Mouse (Mus musculus): ENCODE data around the gene Dusp28. TPM values are rescaled to one million over a fixed set of nuclear protein-coding genes. Genes with fewer than 3 reads are reported as not detected.

Dusp28 gene
- total and polyA plus RNA-seq, 3 experiments = 11.9 to 12.0 TPM; not detected in 1

GRCm38 (mm10) chr1:92930171-92930706, 23.5 kb downstream of the Dusp28 start:
- no peaks in the 10 kb centered on the region for H3K9me3 ChIP-seq (replicated peaks; ENCODE audit: insufficient read depth, low read length)
- no peak for DNase-seq (ENCODE audit: low read depth, low spot score)
- H3K4me1 ChIP-seq (ENCODE audit: control insufficient read depth in 1 of 2, insufficient read depth in 2 of 2, low read length in 2 of 2) = peaks cover 2 to 11% of the 10 kb centered on the region in 2 experiments; a peak in 3 of 4 replicates
- H3K9ac ChIP-seq (ENCODE audit: control insufficient read depth, low read depth, low read length, poor library complexity, severe bottlenecking) = no peak overlapping the region
- no peak overlapping the region for H3K27ac ChIP-seq (ENCODE audit: control insufficient read depth, low read depth, low read length)
- no peak overlapping the region for H3K4me3 ChIP-seq (ENCODE audit: control insufficient read depth in 1 of 2, insufficient read depth in 1 of 2, low read depth in 2 of 2, low read length in 2 of 2)
- H3K79me2 ChIP-seq (ENCODE audit: control insufficient read depth, insufficient read depth, low read length, poor library complexity) = peaks cover 9% of the 10 kb centered on the region
- peak; percentile 57; the same call in 1 of the 2 replicates for TF ChIP-seq USF1 (IDR thresholded peaks at IDR 0.05; ENCODE audit: low read depth, low read length)
- no peak for TF ChIP-seq JUND (IDR thresholded peaks at IDR 0.05; ENCODE audit: low read depth, low read length)
- peaks cover 0 to 6% of the 10 kb centered on the region in 2 experiments; a peak in 2 of 4 replicates for H3K36me3 ChIP-seq (ENCODE audit: control insufficient read depth in 1 of 2, insufficient read depth in 2 of 2, low read length in 2 of 2)
- H3K27me3 ChIP-seq (ENCODE audit: control insufficient read depth in 1 of 2, insufficient read depth in 2 of 2, low read length in 2 of 2) = peaks cover 0 to 4% of the 10 kb centered on the region in 2 experiments; a peak in 1 of 4 replicates

- Histone ChIP-seq H3K27ac (ENCODE audit: control insufficient read depth, low read depth, low read length) (peak overlapping the region; percentile 90), H3K9me3 (replicated peaks; ENCODE audit: insufficient read depth, low read length) (no peaks in the 10 kb centered on the region), H3K36me3 (ENCODE audit: control insufficient read depth in 1 of 2, insufficient read depth in 2 of 2, low read length in 2 of 2) (peaks cover 0 to 13% of the 10 kb centered on the region in 2 experiments; a peak in 2 of 4 replicates), H3K79me2 (ENCODE audit: control insufficient read depth, insufficient read depth, low read length, poor library complexity) (peaks cover 12% of the 10 kb centered on the region), H3K27me3 (ENCODE audit: control insufficient read depth in 1 of 2, insufficient read depth in 2 of 2, low read length in 2 of 2) (no peaks in the 10 kb centered on the region), H3K4me3 (ENCODE audit: control insufficient read depth in 1 of 2, insufficient read depth in 1 of 2, low read depth in 2 of 2, low read length in 2 of 2) (peak overlapping the region; percentile 63 to 85), H3K4me1 (ENCODE audit: control insufficient read depth in 1 of 2, insufficient read depth in 2 of 2, low read length in 2 of 2) (peaks cover 4 to 22% of the 10 kb centered on the region in 2 experiments), H3K9ac (ENCODE audit: control insufficient read depth, low read depth, low read length, poor library complexity, severe bottlenecking) (peak overlapping the region; percentile 80)
- TF ChIP-seq TBP (IDR thresholded peaks at IDR 0.05; ENCODE audit: low read depth, low read length) = 0 out of 2 replicates have a peak, but pooled peaks have one; percentile 39
- TF ChIP-seq UBTF (IDR thresholded peaks at IDR 0.05; ENCODE audit: borderline replicate concordance, insufficient read depth, low read depth, low read length) = no peak
- no peak for TF ChIP-seq CHD1 (IDR thresholded peaks at IDR 0.05; ENCODE audit: low read depth, low read length)
- peak; percentile 81 for DNase-seq (ENCODE audit: low read depth, low spot score)
Measured at GRCm38 (mm10) chr1:92933611-92934010, 26.8 kb downstream of the Dusp28 start.

GRCm38 (mm10) chr1:92934182-92934827, 27.5 kb downstream of the Dusp28 start, which contains the start of gene Capn10:
TSS of gene Capn10 (plus strand) at chr1:92934376.
- Histone ChIP-seq H3K27ac (ENCODE audit: control insufficient read depth, low read depth, low read length) (peak within 1 kb of the TSS; percentile 98), H3K9me3 (replicated peaks; ENCODE audit: insufficient read depth, low read length) (no peaks in the 10 kb centered on the region), H3K36me3 (ENCODE audit: control insufficient read depth in 1 of 2, insufficient read depth in 2 of 2, low read length in 2 of 2) (peaks cover 0 to 13% of the 10 kb centered on the region in 2 experiments; a peak in 2 of 4 replicates), H3K9ac (ENCODE audit: control insufficient read depth, low read depth, low read length, poor library complexity, severe bottlenecking) (peak within 1 kb of the TSS; percentile 87), H3K27me3 (ENCODE audit: control insufficient read depth in 1 of 2, insufficient read depth in 2 of 2, low read length in 2 of 2) (no peaks in the 10 kb centered on the region), H3K79me2 (ENCODE audit: control insufficient read depth, insufficient read depth, low read length, poor library complexity) (peaks cover 12% of the 10 kb centered on the region), H3K4me1 (ENCODE audit: control insufficient read depth in 1 of 2, insufficient read depth in 2 of 2, low read length in 2 of 2) (peaks cover 4 to 22% of the 10 kb centered on the region in 2 experiments), H3K4me3 (ENCODE audit: control insufficient read depth in 1 of 2, insufficient read depth in 1 of 2, low read depth in 2 of 2, low read length in 2 of 2) (peak within 1 kb of the TSS; percentile 70 to 85)
- peak; percentile 100 for DNase-seq (ENCODE audit: low read depth, low spot score)
- TF ChIP-seq MYB (IDR thresholded peaks at IDR 0.05; ENCODE audit: low read depth, low read length) (0 out of 2 replicates have a peak, but pooled peaks have one; percentile 21), MYC (IDR thresholded peaks at IDR 0.05; ENCODE audit: low read depth, low read length) (peak; percentile 99), TAL1 (IDR thresholded peaks at IDR 0.05; ENCODE audit: low read length) (no peak), MAFK (IDR thresholded peaks at IDR 0.05; ENCODE audit: borderline replicate concordance, low read depth, low read length) (no peak), E2F4 (IDR thresholded peaks at IDR 0.05; ENCODE audit: borderline replicate concordance, low read depth, low read length) (peak; percentile 82; the same call in 1 of the 2 replicates), JUND (IDR thresholded peaks at IDR 0.05; ENCODE audit: low read depth, low read length) (no peak), EP300 (IDR thresholded peaks at IDR 0.05; ENCODE audit: low read depth in 1 of 2, low read length in 2 of 2) (peak in 1 of 2 experiments; percentile 29; a peak in 1 of 4 replicates), MAX (IDR thresholded peaks at IDR 0.05; ENCODE audit: low read length) (peak; percentile 96), CHD2 (IDR thresholded peaks at IDR 0.05; ENCODE audit: low read length) (no peak), USF2 (IDR thresholded peaks at IDR 0.05; ENCODE audit: borderline replicate concordance in 1 of 2, insufficient read depth in 1 of 2, low read depth in 1 of 2, low read length in 2 of 2) (peak; percentile 39 to 89; a peak in 3 of 4 replicates), RCOR1 (IDR thresholded peaks at IDR 0.05; ENCODE audit: low read depth, low read length) (0 out of 2 replicates have a peak, but pooled peaks have one; percentile 7), ZC3H11A (IDR thresholded peaks at IDR 0.05; ENCODE audit: low read depth, low read length) (no peak), MAZ (IDR thresholded peaks at IDR 0.05; ENCODE audit: low read depth, low read length) (no peak), NRF1 (IDR thresholded peaks at IDR 0.05; ENCODE audit: insufficient read depth, low read depth, low read length, poor library complexity, severe bottlenecking) (peak; percentile 62), TBP (IDR thresholded peaks at IDR 0.05; ENCODE audit: low read depth, low read length) (peak; percentile 93), NELFE (IDR thresholded peaks at IDR 0.05; ENCODE audit: low read depth, low read length) (peak; percentile 96), BHLHE40 (IDR thresholded peaks at IDR 0.05; ENCODE audit: borderline replicate concordance, low read depth, low read length) (peak; percentile 73), ZKSCAN1 (IDR thresholded peaks at IDR 0.05; ENCODE audit: low read depth, low read length) (no peak), MEF2A (IDR thresholded peaks at IDR 0.05; ENCODE audit: extremely low read depth, insufficient replicate concordance, low read depth, low read length, poor library complexity, severe bottlenecking) (no peak)

Measured in MEL (cell line).